Mouse (Mus musculus): ENCODE measurements at regions not wholly inside any gene's neighbourhood (a gene's known extent, or its start where the extent isn't known, plus 50 kb on each side); places are given as distances from the start of the nearest gene placed in this dataset.

DNA sequence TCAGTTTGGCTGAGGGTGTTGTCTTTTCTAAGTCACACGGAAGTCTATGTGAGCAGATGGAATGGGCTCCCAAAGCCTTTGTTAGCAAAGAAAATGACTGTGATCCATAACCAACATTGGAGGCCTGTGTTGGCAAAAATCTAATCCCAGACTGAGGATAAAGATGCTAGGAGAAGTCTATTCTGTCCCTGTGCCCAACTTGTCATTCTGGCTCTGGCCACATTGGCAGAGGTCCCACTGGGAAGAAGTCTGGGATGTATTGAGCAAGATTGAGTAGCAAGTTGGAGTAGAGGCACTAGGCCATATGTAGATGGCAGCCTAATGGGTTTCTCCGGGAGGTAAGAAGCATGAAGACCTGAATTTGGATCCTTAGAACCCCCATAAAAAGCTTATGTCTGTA lies 54.1 kb downstream of the Nog start:
- no peak for DNase-seq (ENCODE audit: low spot score in 2 of 2)

DNA sequence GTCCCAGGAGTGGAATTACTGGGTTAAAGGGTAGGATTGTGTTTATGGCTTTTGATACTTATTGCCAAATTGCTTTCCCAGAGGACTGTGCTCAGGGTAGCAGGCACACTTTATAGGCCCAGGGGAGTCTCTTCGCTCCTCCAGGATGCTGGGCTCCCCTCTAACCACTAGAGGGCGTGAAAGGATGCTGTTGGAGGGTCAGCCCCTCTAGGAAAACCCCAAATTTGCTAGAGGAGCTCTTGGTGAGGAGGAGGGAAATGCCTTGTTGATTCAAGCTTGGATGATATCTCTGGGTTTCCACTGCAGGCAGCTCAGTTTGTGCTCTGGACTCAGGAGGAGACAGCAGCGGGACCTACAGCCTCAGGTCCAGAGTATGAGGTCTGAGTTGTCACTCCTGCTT lies 58.8 kb downstream of the Nog start:
- DNase-seq (ENCODE audit: low spot score in 2 of 2): no peak

DNA sequence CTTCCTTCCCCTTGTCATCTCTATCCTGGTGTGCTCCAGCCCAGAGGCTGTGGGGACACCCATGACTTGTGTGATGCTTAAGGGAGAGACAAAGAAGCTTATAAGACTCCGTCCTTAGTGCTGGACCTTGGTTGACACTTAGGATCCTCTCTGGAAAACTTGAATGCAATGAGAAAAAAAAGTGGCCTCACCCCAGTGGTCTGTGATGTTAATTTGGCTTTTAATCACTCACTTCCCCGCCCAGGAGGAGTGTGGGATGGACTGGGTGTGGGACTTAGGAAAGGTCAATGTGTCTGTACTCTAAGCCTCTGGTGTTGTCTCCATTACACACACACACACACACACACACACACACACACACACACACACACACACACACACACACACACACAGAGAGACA lies 60.0 kb downstream of the Nog start:
- no peak for DNase-seq (ENCODE audit: low spot score in 2 of 2)

DNA sequence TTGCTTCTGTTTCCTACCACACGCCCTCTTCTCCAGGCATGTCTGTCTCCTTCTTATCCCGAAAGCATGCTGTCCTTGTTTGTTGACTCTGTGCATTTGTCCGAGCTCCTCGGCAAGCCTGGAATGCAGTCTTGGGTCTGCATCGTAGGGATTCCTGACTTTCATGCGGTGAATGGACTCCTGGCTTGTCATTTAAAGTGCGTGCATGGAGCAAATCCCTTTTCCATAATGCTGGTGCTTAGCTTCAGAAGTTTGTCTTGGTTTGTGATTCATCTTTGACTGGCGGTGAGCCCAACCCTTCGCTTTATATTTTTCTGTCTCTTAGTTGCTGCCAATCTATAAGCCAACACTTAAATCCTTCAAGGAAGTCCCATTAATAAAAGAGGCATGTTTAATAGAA lies 62.2 kb downstream of the Nog start:
- DNase-seq (ENCODE audit: low spot score in 2 of 2): no peak

DNA sequence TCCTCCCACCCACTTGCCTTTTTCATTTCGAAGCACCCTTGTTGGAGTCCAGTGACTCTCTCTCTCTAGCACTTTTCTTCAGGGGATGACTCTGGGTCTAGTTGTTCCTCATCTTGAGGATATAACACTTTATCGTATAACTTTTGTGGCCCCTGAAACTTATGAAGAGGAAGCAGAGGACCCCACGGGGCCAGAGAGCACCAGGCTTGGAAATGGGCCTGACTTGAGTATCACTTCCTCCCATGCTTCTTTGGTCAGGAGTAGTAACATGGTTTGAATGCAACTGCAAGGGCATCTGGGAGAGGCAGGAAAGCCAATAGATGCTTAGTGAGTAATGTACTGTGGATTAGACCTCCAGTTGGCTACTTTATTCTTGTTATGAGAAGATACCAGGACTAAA lies 65.2 kb downstream of the Nog start:
- DNase-seq (ENCODE audit: low spot score in 2 of 2): no peak

DNA sequence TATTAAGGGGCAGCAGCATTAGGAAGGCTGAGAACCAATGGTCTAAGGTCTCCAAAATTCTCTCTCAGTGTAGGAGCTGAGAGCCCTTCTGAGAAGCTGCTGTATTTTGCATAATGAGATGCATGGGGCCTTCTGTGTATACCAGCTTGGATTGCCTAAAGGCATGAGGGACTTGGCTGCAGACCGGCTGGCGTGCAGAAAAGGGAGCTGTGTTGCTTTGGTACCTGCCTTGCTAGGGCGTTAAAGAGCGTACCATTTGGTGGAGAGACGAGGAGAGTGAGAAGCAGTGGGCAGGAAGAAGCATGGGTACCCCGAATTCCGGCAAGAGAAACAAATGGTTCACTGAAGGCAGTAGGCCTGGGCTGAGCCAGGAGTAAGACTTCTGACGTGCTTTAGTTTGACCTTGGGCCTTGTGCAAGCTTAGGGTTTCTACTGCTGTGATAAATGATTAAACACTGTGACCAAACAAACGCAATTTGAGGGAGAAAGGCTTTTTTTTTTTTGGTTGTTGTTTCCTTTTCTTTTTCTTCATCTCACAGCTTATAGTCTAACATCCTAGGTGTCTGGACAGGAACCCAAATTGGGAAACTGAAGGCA lies 69.2 kb downstream of the Nog start:
- no peak for DNase-seq (ENCODE audit: low spot score in 2 of 2)

DNA sequence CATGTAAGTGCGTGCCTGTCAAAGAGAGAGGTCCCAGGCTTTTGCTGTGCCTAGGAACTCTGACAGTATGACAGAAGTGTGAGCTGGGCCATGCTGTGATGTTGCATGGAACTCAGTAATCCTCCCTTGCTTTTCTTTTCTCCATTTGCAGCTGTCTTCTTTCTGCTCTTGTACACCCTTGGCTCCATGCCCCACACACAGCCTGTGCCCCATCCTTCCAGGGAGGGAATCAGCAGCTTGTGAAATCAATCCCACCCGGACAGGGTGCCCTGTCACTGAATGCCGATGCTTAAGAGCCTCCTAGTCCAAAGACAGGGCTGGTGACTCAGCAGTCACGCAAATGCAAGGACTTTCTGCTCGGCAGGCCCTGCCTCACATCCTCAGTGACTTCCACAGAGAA lies 72.4 kb downstream of the Nog start:
- DNase-seq (ENCODE audit: low spot score in 2 of 2): no peak

DNA sequence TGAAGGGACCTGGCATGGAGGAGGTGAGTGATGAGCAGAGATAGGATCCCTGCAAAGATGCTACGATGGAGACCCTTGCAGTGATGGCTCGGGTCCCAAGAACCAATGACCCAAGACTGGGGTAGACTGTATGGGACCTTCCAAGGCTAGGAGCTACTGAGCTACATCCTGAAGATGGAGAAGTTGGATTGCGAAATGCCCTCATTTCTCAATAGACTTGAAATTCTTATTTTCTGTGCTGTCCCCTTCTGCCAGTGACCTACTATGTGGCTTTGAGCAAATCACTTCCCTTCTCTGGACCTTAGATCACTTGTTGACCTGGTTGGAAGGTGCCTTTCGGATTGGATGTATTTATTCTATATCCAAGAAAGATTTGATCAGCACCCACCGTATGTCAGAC lies 88.9 kb downstream of the Nog start:
- DNase-seq (ENCODE audit: low spot score in 2 of 2): no peak

DNA sequence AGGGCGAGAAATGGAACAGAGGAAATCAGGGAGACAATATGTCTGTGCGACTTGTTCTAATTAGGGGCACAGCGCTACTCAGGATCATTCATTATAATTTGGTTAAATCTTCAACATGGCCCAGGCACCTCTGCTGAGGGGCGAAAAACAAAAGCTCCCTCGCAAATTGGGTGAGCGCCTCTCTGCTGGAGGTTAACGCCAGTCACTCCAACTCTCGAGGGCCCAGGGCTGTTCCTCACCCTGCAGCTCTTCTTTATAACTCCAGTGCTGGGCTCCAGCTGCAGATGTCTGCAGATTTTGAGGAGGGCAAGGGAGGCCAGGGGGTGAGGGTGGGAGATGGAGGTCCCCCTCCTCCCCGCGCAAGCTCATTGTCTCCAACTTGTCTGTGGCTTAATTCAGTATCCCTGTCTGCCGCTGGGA lies 92.6 kb downstream of the Nog start:
- DNase-seq (ENCODE audit: low spot score in 2 of 2): no peak

DNA sequence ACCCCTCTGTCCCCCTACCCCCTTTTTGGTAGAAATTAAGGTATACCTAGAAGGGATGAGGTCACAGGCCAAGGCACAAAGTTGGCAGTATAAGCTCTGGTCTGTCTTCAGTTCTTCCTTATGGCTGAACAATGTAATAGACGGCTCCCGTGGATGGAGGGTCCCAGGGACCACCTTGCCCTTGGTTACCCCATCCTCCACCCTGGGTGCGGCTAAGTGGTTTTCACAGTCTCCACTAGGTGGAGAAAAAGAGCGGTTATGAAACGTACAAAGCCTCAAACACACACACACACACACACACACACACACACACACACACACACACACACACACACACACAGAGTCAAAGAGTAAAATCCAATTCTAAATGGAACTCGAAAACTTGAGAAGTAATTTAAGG lies 93.1 kb downstream of the Nog start:
- no peak for DNase-seq (ENCODE audit: low spot score in 2 of 2)

DNA sequence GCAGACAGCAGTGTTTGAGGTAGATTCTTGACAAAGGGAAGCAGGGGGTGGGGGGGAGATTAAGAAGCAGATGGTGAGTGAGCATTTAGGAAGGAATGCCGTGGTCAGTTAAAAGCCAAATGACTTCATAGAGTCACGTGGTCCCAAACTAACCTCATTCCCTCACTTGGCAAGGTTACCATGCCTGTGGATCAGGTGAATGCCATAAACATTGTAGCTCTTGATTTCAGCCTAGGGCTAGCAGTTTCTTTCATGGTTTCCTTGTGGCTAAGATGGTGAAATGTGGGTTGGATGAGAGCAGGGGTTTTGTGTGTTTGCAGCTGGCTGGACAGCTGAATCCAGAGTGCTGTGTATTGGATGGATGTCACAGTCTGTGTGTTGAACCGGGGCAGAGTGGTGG lies 95.3 kb downstream of the Nog start:
- no peak for DNase-seq (ENCODE audit: low spot score in 2 of 2)

DNA sequence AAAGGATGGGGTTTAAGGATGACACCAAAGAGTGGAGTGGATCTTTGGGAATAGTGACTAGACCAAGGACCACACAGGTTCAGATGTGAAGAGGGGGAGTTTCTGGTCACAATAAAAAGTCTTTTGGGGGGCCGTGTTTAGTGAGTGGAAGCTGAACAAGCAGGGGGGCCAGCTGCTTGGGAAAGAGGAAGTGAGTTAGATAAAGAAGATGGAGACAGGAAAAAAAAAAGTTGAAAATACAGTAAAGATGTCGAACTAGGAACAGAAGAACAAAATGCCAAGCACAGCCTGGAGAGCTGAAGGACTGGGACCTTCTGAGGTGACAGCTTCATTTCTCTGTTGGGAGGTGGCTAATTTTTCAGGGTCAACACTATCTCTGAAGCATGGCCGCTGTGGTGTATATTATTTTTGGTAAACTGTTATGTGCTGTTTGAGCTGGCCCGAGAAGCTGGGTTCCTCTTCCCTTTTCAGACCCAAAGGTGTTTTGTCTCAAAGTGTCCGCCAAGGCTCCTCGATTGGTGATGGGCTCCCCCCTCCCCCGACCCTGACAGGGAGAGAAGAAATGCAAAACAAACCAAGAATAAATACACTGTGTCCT lies 97.1 kb downstream of the Nog start:
- DNase-seq (ENCODE audit: low spot score in 2 of 2): no peak

DNA sequence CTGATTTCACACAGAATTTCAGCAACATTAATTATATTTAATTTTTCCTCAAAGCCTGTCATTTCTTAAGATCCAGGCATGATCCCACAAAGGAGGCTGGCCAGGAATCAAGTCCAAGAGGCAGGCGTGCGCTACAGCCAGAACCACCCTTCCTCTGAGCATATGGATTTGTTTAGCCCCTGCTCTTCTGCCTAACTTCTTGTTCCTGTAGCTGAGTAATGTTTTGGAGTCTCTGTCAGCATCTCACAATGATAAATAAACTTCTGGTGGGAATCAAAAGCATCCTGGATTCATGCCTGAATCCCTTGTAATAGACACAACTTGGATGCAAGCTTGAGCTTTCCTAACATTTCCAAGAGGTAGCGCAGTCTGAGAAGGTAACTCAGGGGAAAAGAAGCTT lies 101.7 kb downstream of the Nog start:
- no peak for DNase-seq (ENCODE audit: low spot score in 2 of 2)

DNA sequence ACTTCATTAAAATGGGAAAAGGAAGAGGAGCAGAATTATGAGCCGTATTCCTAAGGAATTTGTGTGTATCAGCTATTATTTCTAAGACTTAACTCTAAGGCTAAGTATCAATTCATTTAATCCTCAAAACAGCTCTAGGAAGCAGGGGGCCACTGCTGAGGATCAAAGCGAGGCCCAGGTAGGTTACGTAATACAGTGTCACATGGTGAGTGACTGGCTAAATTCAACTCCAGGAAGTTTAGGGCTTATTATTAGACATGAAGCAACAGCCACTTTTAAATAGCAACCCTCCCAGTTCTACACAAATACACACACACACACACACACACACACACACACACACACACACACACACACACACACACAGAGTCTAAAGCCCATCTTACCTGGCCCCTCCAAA lies 109.3 kb downstream of the Nog start:
- DNase-seq (ENCODE audit: low spot score in 2 of 2): no peak

DNA sequence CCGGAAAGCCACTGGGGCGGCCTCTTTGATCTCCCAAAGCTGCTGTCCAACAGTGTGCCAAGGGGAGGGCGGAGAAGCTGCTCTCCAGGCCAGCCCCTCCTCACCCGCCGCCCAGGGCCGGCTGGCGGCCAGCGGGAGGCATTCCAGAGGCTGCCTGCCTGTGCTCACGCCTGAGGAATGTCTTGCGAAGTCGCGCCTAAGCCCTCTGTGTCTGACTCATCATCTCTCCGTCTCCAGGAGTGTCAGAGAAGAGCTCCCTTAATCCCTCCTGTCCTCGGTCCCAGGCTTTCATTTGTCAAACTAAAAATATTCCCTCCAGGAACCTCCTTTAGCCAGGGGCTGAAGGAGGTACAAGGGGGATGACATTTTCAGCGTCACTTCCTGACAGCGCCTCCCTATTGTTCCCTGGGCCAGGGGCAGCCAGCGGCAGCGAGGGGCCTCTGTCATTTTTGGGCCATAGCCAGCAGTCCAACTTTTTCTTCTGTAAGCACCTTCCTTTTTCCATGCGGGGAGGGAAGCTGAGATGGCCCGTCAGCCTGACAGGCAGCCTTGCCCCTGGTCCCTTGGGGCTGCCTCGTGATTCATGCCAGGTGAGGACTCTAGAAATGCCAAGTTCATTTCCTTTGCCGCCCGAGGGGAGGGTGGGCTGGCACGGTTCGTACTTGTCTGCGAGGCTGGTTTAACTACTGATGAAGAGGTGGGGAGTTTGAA lies 113.4 kb downstream of the Gm525 start:
- DNase-seq (ENCODE audit: low spot score in 2 of 2): peak; percentile 79 to 89

DNA sequence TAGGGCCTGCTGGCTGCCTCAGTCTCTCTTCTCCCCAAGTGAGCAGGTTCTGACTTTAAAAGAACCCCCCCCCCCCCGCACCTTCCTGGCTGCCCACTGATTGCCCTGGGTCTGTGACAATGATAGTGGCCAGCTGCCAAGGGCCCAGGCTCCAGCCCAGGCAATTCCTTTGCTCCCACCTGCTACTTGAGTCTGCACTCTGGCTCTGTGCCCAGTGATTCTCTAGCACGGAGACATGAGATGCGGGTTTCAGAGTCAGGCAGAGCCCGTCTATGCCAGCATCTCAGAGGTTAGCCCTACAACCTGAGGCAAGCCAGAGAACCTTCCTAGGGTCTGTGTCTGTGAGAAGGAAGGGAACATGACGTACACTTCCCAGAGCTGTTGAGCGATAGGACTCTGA lies 112.2 kb downstream of the Gm525 start:
- DNase-seq (ENCODE audit: low spot score in 2 of 2): no peak

DNA sequence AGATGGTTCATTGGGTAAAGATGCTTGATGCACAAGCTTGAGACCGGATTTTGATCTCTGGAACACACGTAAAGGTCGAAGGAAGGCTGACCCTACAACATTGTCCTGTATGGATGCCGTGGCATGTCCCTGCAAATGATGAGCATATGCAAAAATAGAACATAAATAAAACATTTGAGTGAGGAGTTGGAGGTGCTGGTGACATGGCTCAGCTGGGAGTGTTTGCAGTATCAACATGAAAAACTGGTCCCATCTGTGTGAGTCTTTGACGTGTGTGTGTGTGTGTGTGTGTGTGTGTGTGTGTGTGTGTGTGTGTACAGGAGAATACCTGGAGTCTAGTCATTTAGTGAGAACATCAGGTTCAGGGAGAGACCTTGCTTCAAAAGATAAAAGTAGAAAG lies 107.8 kb downstream of the Gm525 start:
- no peak for DNase-seq (ENCODE audit: low spot score in 2 of 2)

DNA sequence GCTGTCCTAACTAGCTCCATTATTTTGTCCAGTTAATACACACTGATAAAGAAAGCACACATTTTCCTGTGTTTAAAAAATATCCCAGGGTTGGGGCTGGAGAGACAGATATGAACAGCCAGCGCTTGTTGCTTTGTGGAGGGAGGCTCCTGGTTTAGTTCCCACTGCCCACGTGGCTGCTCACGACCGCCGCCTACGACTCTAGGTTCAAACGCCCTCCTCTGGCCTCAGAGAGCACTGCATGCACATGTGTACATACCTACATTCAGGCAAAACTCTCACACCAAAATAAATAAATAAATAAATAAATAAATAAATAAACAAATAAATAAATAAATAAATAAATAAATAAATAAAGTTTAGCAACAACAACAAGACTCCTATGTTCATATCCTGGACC lies 104.8 kb downstream of the Gm525 start:
- no peak for DNase-seq (ENCODE audit: low spot score in 2 of 2)

DNA sequence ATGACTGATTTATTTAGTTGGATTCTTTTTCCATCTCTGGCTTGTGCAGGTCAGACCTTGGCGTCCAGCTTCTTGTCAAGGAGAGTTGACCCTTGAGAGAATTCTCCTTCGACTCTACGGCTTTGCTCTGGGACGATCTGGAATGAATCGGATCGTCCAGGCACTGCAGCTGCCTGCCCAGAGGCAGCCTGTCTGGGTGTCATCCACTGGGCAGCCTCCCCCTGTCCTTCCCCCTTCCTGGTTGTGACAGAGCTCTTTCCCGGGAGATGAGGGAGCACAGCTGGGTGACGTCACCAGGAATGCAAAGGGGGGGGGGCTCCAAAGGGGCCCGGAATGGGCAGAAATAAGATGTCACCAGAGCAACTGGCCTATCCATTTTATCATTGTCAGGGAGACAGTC lies 101.9 kb downstream of the Gm525 start:
- DNase-seq (ENCODE audit: low spot score in 2 of 2): no peak

DNA sequence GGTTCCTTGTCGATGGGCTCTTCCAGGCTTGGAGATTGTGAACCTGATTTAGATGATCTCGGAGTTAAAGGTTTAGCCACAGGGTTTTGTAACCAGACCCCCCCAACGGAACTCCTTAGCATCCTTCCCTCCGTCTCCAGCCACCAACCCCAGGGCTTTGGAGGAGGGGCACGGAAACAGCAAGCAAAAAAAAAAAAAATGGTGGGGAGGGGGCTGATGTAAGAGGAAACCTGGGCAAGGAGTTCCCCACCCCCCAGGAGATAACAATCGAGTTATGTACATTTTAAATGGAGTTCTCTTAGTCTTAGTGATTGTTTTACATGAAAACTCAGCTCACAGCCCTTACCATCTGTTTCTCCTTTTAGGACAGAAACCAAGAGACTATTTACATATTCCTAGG lies 101.3 kb downstream of the Gm525 start:
- DNase-seq (ENCODE audit: low spot score in 2 of 2): no peak

DNA sequence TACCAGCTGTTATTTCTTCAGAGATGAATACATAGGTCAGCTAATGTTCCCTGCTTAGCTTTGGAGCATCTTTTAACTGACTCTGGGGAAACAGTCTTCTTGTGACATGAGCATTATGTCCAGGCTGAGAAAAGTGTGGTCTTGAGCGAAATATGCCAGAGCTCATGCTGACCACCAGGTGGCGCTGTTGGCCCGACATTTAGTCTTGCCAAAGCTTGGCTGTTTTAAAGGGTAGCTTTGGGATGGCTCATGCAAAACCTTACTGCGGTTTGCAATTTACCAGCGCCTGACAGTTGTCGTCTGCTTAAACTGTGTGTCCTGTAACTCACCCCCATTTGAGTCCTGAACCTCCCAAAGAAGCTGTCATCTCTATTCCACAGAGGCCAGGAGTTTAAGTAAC lies 91.6 kb downstream of the Gm525 start:
- peak; percentile 25 to 28 for DNase-seq (ENCODE audit: low spot score in 2 of 2)

DNA sequence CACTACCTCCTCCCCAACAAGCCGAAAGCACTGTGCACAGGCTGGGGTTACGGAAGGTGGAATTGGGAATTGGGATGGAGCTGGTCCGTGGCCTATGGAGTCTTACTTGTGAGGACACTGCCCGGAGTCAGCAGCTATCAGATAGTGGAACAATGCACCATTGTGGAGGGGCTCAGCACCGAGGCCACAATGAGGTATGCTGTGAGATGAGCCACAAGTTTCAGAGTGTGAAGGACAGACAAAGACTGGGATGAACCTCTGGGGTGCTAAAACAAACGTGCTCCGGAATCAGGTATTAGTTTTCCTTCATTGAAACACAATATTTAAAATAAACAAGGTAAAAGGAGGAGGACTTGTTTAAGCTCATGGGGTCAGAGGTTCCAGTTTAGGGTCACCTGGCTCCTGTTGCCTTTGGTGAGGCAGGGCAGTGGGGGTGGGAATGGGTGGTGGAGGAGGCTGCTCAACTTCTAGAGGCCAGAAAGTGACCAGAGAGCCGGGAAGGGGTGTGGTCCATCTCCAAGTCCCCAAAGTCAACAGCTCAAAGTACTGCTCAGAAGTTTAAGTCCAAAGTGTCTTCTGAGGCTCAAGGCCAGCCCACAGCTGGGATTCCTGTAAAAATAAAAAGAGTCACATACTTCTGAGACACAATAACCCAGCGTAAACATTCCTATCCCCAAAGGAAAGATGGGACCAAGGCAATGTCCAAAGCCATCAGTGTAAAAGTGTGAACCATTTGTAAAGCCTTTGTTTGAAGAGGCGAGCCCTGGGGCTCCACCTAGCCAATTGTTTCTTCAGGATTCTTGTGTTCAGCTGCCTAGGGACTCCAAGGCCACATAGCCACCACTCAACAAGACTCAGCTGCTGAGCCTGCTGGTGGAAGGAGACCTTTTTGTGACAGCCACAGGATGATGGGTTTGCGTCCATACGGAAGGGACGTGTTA lies 80.1 kb downstream of the Gm525 start:
- DNase-seq (ENCODE audit: low spot score in 2 of 2): no peak

Measured in gastrocnemius, adult 8-10 months (tissue).